Mouse (Mus musculus): ENCODE data around the gene Klf13. TPM values are rescaled to one million over a fixed set of nuclear protein-coding genes. Genes with fewer than 3 reads are reported as not detected.

The Klf13 gene
- polyA plus RNA-seq, 1 experiment from 2014 or later: 27.5 TPM

- DNase-seq (ENCODE audit: low spot score) (no peak), ATAC-seq (replicated peaks; ENCODE audit: low FRiP score, low read depth) (no peak)
- no peak for TF ChIP-seq CTCF (IDR thresholded peaks at IDR 0.05; ENCODE audit: low read depth)
- H3K4me1 ChIP-seq (replicated peaks; ENCODE audit: insufficient read depth, low read length): no peaks in the 10 kb centered on the region
- H3K4me2 ChIP-seq (ENCODE audit: low read length): no peak overlapping the region
- H3K27me3 ChIP-seq (ENCODE audit: insufficient read depth, low read length): no peaks in the 10 kb centered on the region
- no peaks in the 10 kb centered on the region for H3K36me3 ChIP-seq (ENCODE audit: insufficient read depth, low read length)
- H3K27ac ChIP-seq: no peak overlapping the region
- no peak overlapping the region for H3K9ac ChIP-seq (ENCODE audit: low read depth, low read length)
- no peaks in the 10 kb centered on the region for H3K9me3 ChIP-seq (replicated peaks; ENCODE audit: low read length)
- H3K4me3 ChIP-seq (replicated peaks; ENCODE audit: low read depth, low read length): no peak overlapping the region
- WGBS: 77% methylated on average over 10 of the region's 10 CpGs
Measured at GRCm38 (mm10) chr7:63950931-63951607, 12.4 kb upstream of the Klf13 start.

- H3K9me3 ChIP-seq (replicated peaks; ENCODE audit: low read length): no peaks in the 10 kb centered on the region
- WGBS: 61% methylated on average over 3 of the region's 3 CpGs
- DNase-seq (ENCODE audit: low spot score): no peak
- H3K4me3 ChIP-seq (replicated peaks; ENCODE audit: low read depth, low read length): no peak overlapping the region
- ATAC-seq (replicated peaks; ENCODE audit: low FRiP score, low read depth): no peak
- no peak overlapping the region for H3K27ac ChIP-seq
- no peaks in the 10 kb centered on the region for H3K36me3 ChIP-seq (ENCODE audit: insufficient read depth, low read length)
- H3K9ac ChIP-seq (ENCODE audit: low read depth, low read length): no peak overlapping the region
- H3K4me2 ChIP-seq (ENCODE audit: low read length): no peak overlapping the region
- TF ChIP-seq CTCF (IDR thresholded peaks at IDR 0.05; ENCODE audit: low read depth): no peak
- no peaks in the 10 kb centered on the region for H3K4me1 ChIP-seq (replicated peaks; ENCODE audit: insufficient read depth, low read length)
- no peaks in the 10 kb centered on the region for H3K27me3 ChIP-seq (ENCODE audit: insufficient read depth, low read length)
Measured at GRCm38 (mm10) chr7:63949176-63949575, 10.5 kb upstream of the Klf13 start.

GRCm38 (mm10) chr7:63947514-63948487 is 9.1 kb upstream of the Klf13 start:
- Histone ChIP-seq H3K36me3 (ENCODE audit: insufficient read depth, low read length) (no peaks in the 10 kb centered on the region), H3K9me3 (replicated peaks; ENCODE audit: low read length) (no peaks in the 10 kb centered on the region), H3K27ac (no peak overlapping the region), H3K4me2 (ENCODE audit: low read length) (no peak overlapping the region), H3K9ac (ENCODE audit: low read depth, low read length) (no peak overlapping the region), H3K4me3 (replicated peaks; ENCODE audit: low read depth, low read length) (no peak overlapping the region), H3K27me3 (ENCODE audit: insufficient read depth, low read length) (no peaks in the 10 kb centered on the region), H3K4me1 (replicated peaks; ENCODE audit: insufficient read depth, low read length) (no peaks in the 10 kb centered on the region)
- no peak for TF ChIP-seq CTCF (IDR thresholded peaks at IDR 0.05; ENCODE audit: low read depth)
- ATAC-seq (replicated peaks; ENCODE audit: low FRiP score, low read depth) (no peak), DNase-seq (ENCODE audit: low spot score) (no peak)
- WGBS: 67% methylated on average over 11 of the region's 11 CpGs

- no peak overlapping the region for H3K27ac ChIP-seq
- 0 out of 2 replicates have a peak, but pooled peaks cover 7% of the 10 kb centered on the region for H3K4me1 ChIP-seq (replicated peaks; ENCODE audit: insufficient read depth, low read length)
- H3K36me3 ChIP-seq (ENCODE audit: insufficient read depth, low read length): no peaks in the 10 kb centered on the region
- no peak for TF ChIP-seq CTCF (IDR thresholded peaks at IDR 0.05; ENCODE audit: low read depth)
- no peaks in the 10 kb centered on the region for H3K27me3 ChIP-seq (ENCODE audit: insufficient read depth, low read length)
- H3K9ac ChIP-seq (ENCODE audit: low read depth, low read length): no peak overlapping the region
- ATAC-seq (replicated peaks; ENCODE audit: low FRiP score, low read depth): no peak
- 43% methylated on average over 2 of the region's 2 CpGs for WGBS
- H3K4me2 ChIP-seq (ENCODE audit: low read length): no peak overlapping the region
- no peak for DNase-seq (ENCODE audit: low spot score)
- H3K4me3 ChIP-seq (replicated peaks; ENCODE audit: low read depth, low read length): no peak overlapping the region
- H3K9me3 ChIP-seq (replicated peaks; ENCODE audit: low read length): no peaks in the 10 kb centered on the region
Measured at GRCm38 (mm10) chr7:63943946-63944345, 5.2 kb upstream of the Klf13 start.

GRCm38 (mm10) chr7:63941501-63941900 is 2.8 kb upstream of the Klf13 start:
- DNase-seq (ENCODE audit: low spot score) (no peak), ATAC-seq (replicated peaks; ENCODE audit: low FRiP score, low read depth) (no peak)
- no peaks in the 10 kb centered on the region for H3K9me3 ChIP-seq (replicated peaks; ENCODE audit: low read length)
- H3K4me2 ChIP-seq (ENCODE audit: low read length): no peak overlapping the region
- TF ChIP-seq CTCF (IDR thresholded peaks at IDR 0.05; ENCODE audit: low read depth): no peak
- H3K4me1 ChIP-seq (replicated peaks; ENCODE audit: insufficient read depth, low read length): 0 out of 2 replicates have a peak, but pooled peaks cover 7% of the 10 kb centered on the region
- H3K36me3 ChIP-seq (ENCODE audit: insufficient read depth, low read length): no peaks in the 10 kb centered on the region
- no peak overlapping the region for H3K9ac ChIP-seq (ENCODE audit: low read depth, low read length)
- H3K27me3 ChIP-seq (ENCODE audit: insufficient read depth, low read length): no peaks in the 10 kb centered on the region
- H3K27ac ChIP-seq: no peak overlapping the region
- WGBS: 75% methylated on average over 4 of the region's 4 CpGs
- H3K4me3 ChIP-seq (replicated peaks; ENCODE audit: low read depth, low read length): no peak overlapping the region

GRCm38 (mm10) chr7:63941050-63941449 is 2.3 kb upstream of the Klf13 start:
- WGBS: 83% methylated on average over 3 of the region's 3 CpGs
- H3K4me3 ChIP-seq (replicated peaks; ENCODE audit: low read depth, low read length): no peak overlapping the region
- no peak for DNase-seq (ENCODE audit: low spot score)

More at GRCm38 (mm10) chr7:63941050-63941449, 2.3 kb upstream of the Klf13 start:
- TF ChIP-seq CTCF (IDR thresholded peaks at IDR 0.05; ENCODE audit: low read depth): no peak
- Histone ChIP-seq H3K9me3 (replicated peaks; ENCODE audit: low read length) (no peaks in the 10 kb centered on the region), H3K9ac (ENCODE audit: low read depth, low read length) (no peak overlapping the region), H3K27ac (no peak overlapping the region), H3K27me3 (ENCODE audit: insufficient read depth, low read length) (no peaks in the 10 kb centered on the region), H3K4me1 (replicated peaks; ENCODE audit: insufficient read depth, low read length) (0 out of 2 replicates have a peak, but pooled peaks cover 7% of the 10 kb centered on the region), H3K36me3 (ENCODE audit: insufficient read depth, low read length) (no peaks in the 10 kb centered on the region), H3K4me2 (ENCODE audit: low read length) (no peak overlapping the region)
- ATAC-seq (replicated peaks; ENCODE audit: low FRiP score, low read depth): no peak
